Mouse (Mus musculus): ENCODE data around the gene Vmn2r70. TPM values are rescaled to one million over a fixed set of nuclear protein-coding genes. Genes with fewer than 3 reads are reported as not detected.

Gene Vmn2r70
- not detected for total RNA-seq (2021)

GRCm38 (mm10) chr7:85569092-85569491, at the start of gene Vmn2r70:
Gene Vmn2r70 (minus strand): TSS chr7:85569192.
- intact Hi-C loops (cut with DNase I), result no loop called here
- DNase-seq (ENCODE audit: low spot score in 2 of 2), result no peak

GRCm38 (mm10) chr7:85562787-85563186, 6.2 kb downstream of the Vmn2r70 start, which contains the start of gene Vmn2r71:
Gene Vmn2r71 (plus strand): TSS chr7:85563087.
- no peak for DNase-seq (ENCODE audit: low spot score in 2 of 2)
- intact Hi-C loops (cut with DNase I), result no loop called here

GRCm38 (mm10) chr7:85543118-85543517, 25.9 kb downstream of the Vmn2r70 start:
- intact Hi-C loops (cut with DNase I), result no loop called here
- DNase-seq (ENCODE audit: low spot score in 2 of 2), result no peak

- DNase-seq (ENCODE audit: low spot score in 2 of 2), result no peak
- intact Hi-C loops (cut with DNase I), result no loop called here
These were observed 26.9 kb downstream of the Vmn2r70 start for GRCm38 (mm10) chr7:85542108-85542507.

Other genes with a start within 250 kb of the Vmn2r70 start
- gene Vmn2r69, start 153.3 kb downstream of the Vmn2r70 start, total RNA-seq (2021), result not detected
- gene Vmn2r71, start 6.1 kb downstream of the Vmn2r70 start, total RNA-seq (2021), result not detected
- not detected for gene Vmn2r72, start 185.9 kb upstream of the Vmn2r70 start, total RNA-seq (2021)